Mouse (Mus musculus): Measurements from ENCODE around the gene 9530077C05Rik. TPM values are rescaled to one million over a fixed set of nuclear protein-coding genes. Genes with fewer than 3 reads are reported as not detected.

Gene 9530077C05Rik
- polyA plus RNA-seq, 1 experiment from 2014 or later: 2.0 TPM

DNA sequence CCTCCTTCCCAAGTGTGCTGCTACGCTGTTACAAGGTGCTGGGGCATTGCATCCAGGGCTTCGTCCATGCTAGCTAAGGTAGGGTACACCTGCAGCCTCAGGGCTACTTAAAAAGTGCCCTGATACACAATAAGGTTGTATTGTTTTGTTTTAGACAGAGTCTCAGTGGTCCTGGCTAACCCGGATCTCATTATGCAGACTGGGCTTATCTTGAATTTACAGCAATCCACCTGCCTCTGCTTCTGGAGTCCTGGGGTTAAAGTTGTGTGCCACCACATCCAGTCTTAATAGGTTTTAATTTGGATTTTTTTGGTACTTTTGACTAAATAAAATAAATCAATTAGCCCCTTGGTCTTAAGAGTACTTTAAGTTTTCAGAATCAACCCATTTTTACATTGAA is 8.6 kb downstream of the 9530077C05Rik start:
- ATAC-seq (replicated peaks; ENCODE audit: insufficient number of reproducible peaks, insufficient read depth, low FRiP score, low read depth): no peak
- no peaks in the 10 kb centered on the region for H3K9me3 ChIP-seq (replicated peaks)
- H3K4me2 ChIP-seq: no peak overlapping the region
- H3K27me3 ChIP-seq: no peaks in the 10 kb centered on the region
- no peak overlapping the region for H3K27ac ChIP-seq
- H3K4me1 ChIP-seq (replicated peaks): peaks cover 18% of the 10 kb centered on the region
- H3K36me3 ChIP-seq: no peaks in the 10 kb centered on the region
- 89% methylated on average over 3 of the region's 3 CpGs for WGBS
- no peak overlapping the region for H3K9ac ChIP-seq
- H3K4me3 ChIP-seq: no peak overlapping the region

DNA sequence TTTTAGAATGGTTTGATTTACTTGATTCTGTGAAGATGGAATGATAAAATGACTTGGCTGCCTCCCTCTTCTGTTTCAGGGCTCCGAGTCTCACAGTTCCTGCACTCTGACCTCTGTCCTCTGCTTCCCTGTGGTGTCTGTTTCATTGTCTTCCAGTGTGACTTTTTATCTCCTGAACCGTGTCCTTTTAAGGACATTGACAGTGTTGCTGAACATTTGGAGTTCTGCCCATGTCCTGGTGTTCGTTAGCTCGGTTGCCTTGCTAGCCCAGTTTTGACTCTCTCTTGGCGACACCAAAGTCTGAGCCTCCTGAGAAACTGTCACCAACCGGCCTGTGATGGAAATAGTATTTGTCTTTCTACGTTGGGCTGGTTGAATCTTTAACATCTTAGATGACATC is 9.2 kb downstream of the 9530077C05Rik start:
- no peak for ATAC-seq (replicated peaks; ENCODE audit: insufficient number of reproducible peaks, insufficient read depth, low FRiP score, low read depth)
- Histone ChIP-seq H3K27ac (no peak overlapping the region), H3K27me3 (no peaks in the 10 kb centered on the region), H3K9me3 (replicated peaks) (no peaks in the 10 kb centered on the region), H3K4me1 (replicated peaks) (peaks cover 18% of the 10 kb centered on the region), H3K4me3 (no peak overlapping the region), H3K36me3 (no peaks in the 10 kb centered on the region), H3K4me2 (no peak overlapping the region), H3K9ac (no peak overlapping the region)
- WGBS: 36% methylated on average over 7 of the region's 7 CpGs

DNA sequence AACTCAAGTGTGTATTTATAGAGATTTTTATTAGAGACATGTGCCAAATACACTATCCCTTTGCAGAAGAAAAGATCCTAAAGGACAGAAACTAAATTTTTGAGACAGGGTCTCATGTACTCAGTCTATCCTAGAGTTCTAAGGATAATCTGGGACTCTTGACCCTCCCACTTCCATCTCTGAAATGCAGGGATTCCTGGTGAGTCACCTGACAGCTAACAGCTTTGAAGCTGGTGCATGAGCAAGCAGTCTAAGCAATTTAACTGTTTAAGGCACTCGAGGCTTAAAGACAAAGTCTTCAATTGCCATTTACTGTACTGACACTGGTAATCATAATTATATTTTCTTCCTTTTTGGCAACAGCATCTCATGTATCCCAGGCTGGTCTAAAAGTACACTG is 11.2 kb downstream of the 9530077C05Rik start:
- WGBS: 47% methylated on average over 1 of the region's 1 CpGs
- no peak overlapping the region for H3K27ac ChIP-seq
- no peak for ATAC-seq (replicated peaks; ENCODE audit: insufficient number of reproducible peaks, insufficient read depth, low FRiP score, low read depth)

DNA sequence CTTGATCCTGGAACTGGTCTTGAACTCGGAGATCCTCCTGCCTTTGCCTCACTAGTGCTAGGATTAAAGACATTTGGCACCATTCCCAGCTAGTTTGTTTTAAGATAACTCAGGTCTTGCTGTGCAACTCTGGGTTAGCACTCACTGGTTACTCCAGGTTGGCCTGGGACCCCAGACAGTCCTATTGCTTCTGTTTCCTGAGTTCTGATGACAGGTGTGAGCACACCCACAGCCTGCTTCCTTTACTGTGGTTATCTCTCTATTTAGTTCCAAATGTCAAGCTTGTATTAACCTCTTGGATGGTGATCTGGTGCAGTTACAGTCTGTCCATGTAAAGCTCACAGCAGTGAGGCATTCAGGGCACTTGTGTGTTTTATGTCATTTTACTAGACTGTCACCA is 12.2 kb downstream of the 9530077C05Rik start:
- ATAC-seq (replicated peaks; ENCODE audit: insufficient number of reproducible peaks, insufficient read depth, low FRiP score, low read depth): no peak
- 29% methylated on average over 1 of the region's 1 CpGs for WGBS
- Histone ChIP-seq H3K27ac (peak overlapping the region; percentile 51; the same call in 1 of the 2 replicates), H3K9ac (no peak overlapping the region), H3K4me3 (no peak overlapping the region), H3K4me1 (replicated peaks) (peaks cover 18% of the 10 kb centered on the region), H3K9me3 (replicated peaks) (no peaks in the 10 kb centered on the region), H3K27me3 (no peaks in the 10 kb centered on the region), H3K36me3 (no peaks in the 10 kb centered on the region), H3K4me2 (no peak overlapping the region)

More for the DNA sequence above, 11.2 kb downstream of the 9530077C05Rik start:
- H3K36me3 ChIP-seq: no peaks in the 10 kb centered on the region
- no peak overlapping the region for H3K4me3 ChIP-seq
- H3K9ac ChIP-seq: no peak overlapping the region
- H3K4me2 ChIP-seq: no peak overlapping the region
- peaks cover 18% of the 10 kb centered on the region for H3K4me1 ChIP-seq (replicated peaks)
- H3K9me3 ChIP-seq (replicated peaks): no peaks in the 10 kb centered on the region
- no peaks in the 10 kb centered on the region for H3K27me3 ChIP-seq

DNA sequence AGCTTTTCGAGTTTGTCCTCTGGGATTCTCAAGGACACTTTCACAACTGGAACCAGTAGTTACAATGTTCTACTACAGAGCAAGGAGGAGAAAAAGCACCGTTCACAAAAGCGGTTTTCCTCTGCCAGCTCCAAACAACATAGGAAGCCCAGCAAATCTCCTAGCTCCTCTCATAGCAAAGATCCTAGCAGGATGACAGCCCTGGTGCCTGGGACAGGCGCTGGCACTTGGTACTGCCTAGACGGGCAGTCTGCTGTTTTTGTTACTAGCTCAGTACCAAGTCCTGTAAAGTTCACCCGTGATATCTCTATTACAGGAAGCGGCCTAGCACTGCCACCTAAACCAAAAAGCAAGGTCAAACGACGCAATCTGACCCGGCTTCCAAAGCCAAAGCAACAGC is 12.9 kb downstream of the 9530077C05Rik start:
- 50% methylated on average over 10 of the region's 10 CpGs for WGBS
- no peaks in the 10 kb centered on the region for H3K9me3 ChIP-seq (replicated peaks)
- H3K27me3 ChIP-seq: no peaks in the 10 kb centered on the region
- no peak overlapping the region for H3K4me2 ChIP-seq
- peak overlapping the region; percentile 51; the same call in 1 of the 2 replicates for H3K27ac ChIP-seq
- H3K9ac ChIP-seq: no peak overlapping the region
- H3K36me3 ChIP-seq: no peaks in the 10 kb centered on the region
- no peak overlapping the region for H3K4me3 ChIP-seq
- no peak for ATAC-seq (replicated peaks; ENCODE audit: insufficient number of reproducible peaks, insufficient read depth, low FRiP score, low read depth)
- H3K4me1 ChIP-seq (replicated peaks): peaks cover 18% of the 10 kb centered on the region

DNA sequence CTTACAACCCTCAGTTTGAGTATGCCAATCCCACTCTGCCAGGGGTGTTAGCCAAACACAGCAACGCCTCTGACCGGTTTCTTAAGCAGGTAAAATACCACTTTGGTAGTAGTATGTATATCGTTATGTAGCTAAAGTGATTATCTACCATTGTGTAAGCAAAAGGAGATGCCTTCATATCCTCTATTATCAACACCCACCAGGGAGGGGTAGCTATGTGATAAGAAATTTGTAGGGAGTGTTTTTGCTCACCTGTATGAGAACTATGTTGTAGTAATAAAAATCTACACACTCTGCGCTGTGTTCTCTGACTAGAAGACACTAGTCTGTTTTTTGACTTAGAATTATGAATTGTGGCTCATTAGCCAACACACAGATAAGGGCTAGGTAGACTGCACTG is 13.4 kb downstream of the 9530077C05Rik start:
- no peak for ATAC-seq (replicated peaks; ENCODE audit: insufficient number of reproducible peaks, insufficient read depth, low FRiP score, low read depth)
- Histone ChIP-seq H3K9me3 (replicated peaks) (no peaks in the 10 kb centered on the region), H3K4me2 (no peak overlapping the region), H3K4me1 (replicated peaks) (peaks cover 23% of the 10 kb centered on the region), H3K27ac (no peak overlapping the region), H3K4me3 (no peak overlapping the region), H3K27me3 (no peaks in the 10 kb centered on the region), H3K36me3 (no peaks in the 10 kb centered on the region), H3K9ac (no peak overlapping the region)
- 88% methylated on average over 4 of the region's 4 CpGs for WGBS

DNA sequence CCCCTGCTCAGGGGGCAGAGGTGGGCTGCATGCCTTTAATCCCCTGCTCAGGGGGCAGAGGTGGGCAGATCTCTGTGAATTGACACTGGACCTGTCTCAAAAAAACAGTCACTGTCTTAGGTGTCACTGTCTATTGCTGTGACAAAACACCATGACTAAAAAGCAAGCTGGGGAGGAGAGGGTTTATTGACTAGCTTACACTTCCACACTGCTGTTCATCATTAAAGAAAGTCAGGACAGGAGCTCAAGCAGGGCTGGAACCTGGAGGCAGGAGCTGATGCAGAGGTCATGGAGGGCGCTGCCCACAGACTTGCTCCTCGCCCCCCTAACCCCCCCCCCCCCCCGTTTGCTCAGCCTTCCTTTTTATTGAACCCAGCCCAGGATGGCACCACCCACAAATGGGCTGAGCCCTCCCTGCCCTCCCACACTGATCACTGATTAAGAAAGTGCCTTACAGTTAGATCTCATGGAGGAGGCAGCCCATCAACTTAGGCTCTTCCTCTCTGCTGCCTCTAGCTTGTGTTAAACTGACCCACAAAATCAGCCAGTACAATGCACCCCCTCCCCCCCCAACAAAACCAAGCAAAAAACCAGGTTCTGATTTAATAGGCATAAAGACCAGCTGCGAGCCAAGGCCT is 16.8 kb downstream of the 9530077C05Rik start:
- Histone ChIP-seq H3K4me3 (no peak overlapping the region), H3K9me3 (replicated peaks) (no peaks in the 10 kb centered on the region), H3K36me3 (no peaks in the 10 kb centered on the region), H3K9ac (no peak overlapping the region), H3K27me3 (no peaks in the 10 kb centered on the region), H3K4me2 (no peak overlapping the region), H3K27ac (no peak overlapping the region), H3K4me1 (replicated peaks) (peaks cover 23% of the 10 kb centered on the region)
- 60% methylated on average over 3 of the region's 4 CpGs for whole genome bisulfite sequencing
- no peak for ATAC-seq (replicated peaks; ENCODE audit: insufficient number of reproducible peaks, insufficient read depth, low FRiP score, low read depth)

DNA sequence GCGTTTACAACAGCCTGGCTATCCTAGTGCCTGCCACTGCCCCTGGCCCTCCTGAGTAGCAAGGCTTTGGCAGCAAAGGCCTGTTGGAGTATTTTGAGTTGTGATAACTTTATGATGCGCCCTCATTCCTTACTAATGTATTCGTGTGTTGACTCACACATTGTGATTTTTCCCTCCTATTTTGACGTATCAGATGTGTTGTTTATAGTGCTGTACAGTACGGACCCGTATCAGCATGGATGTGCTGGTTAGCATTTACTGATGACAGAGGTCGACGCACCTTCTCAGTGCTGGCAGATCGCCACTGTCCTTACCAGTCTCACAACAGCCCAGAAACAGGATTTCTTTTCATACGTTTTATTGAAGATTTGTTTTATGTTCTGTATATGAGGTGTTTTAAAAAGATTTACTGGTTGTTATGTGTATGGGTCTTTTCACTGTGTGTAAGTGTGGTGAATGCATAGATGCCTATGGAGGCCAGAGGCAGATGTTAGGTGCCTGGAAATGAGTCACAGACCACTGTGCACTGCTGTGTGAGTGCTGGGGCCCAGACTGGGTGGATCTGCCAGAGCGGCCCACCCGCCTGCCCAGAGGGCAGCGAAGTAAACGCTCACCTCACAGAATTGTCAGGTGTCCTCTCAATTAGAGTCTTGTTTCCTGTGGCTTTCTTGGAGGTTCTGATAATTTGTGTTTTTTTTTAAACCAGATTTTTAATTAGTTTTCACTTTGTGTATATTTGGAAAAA is 17.5 kb downstream of the 9530077C05Rik start:
- no peak overlapping the region for H3K27ac ChIP-seq
- no peak overlapping the region for H3K9ac ChIP-seq
- peaks cover 18% of the 10 kb centered on the region for H3K4me1 ChIP-seq (replicated peaks)
- H3K9me3 ChIP-seq (replicated peaks): no peaks in the 10 kb centered on the region
- H3K27me3 ChIP-seq: no peaks in the 10 kb centered on the region
- H3K36me3 ChIP-seq: no peaks in the 10 kb centered on the region
- no peak for ATAC-seq (replicated peaks; ENCODE audit: insufficient number of reproducible peaks, insufficient read depth, low FRiP score, low read depth)
- WGBS: 73% methylated on average over 14 of the region's 14 CpGs
- H3K4me3 ChIP-seq: no peak overlapping the region
- H3K4me2 ChIP-seq: no peak overlapping the region

DNA sequence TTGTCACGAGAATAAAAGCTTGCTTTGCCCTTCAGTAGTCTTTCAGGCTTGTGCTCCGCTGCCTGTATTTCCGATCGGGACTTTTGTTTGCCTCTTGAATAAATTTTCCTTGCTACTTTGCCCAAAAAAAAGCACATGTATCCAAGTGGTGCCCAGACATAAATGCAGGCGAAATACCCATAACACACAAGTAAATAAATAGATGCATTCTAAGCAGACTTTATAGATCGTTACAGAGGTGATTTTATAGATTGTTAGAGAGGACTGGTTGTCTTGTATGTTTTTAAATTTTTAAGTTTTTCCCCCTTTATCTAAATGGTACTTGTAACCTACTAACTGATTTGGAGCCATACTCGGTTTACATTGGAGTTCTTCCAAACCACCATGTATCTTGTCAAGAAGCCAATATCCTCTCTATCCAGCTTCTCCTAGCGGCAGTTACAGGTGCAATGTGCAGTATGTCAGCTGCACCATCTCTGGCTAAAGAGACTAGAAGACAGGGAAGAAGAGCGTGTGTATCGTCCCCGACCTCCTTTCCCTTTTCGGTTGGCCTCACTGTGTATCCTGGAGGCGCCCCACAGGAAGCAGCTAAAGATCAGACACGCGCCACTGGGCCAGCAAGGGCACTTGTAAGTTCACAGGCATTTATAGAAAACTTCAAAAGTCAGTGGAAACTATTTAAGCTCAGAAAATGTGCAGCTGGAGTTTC is 18.4 kb downstream of the 9530077C05Rik start:
- H3K9me3 ChIP-seq (replicated peaks): no peaks in the 10 kb centered on the region
- no peak for ATAC-seq (replicated peaks; ENCODE audit: insufficient number of reproducible peaks, insufficient read depth, low FRiP score, low read depth)
- peaks cover 12% of the 10 kb centered on the region for H3K4me1 ChIP-seq (replicated peaks)
- H3K27ac ChIP-seq: no peak overlapping the region
- H3K9ac ChIP-seq: no peak overlapping the region
- H3K36me3 ChIP-seq: no peaks in the 10 kb centered on the region
- H3K4me2 ChIP-seq: peak overlapping the region; percentile 33
- H3K27me3 ChIP-seq: no peaks in the 10 kb centered on the region
- 48% methylated on average over 15 of the region's 15 CpGs for WGBS
- H3K4me3 ChIP-seq: no peak overlapping the region

DNA sequence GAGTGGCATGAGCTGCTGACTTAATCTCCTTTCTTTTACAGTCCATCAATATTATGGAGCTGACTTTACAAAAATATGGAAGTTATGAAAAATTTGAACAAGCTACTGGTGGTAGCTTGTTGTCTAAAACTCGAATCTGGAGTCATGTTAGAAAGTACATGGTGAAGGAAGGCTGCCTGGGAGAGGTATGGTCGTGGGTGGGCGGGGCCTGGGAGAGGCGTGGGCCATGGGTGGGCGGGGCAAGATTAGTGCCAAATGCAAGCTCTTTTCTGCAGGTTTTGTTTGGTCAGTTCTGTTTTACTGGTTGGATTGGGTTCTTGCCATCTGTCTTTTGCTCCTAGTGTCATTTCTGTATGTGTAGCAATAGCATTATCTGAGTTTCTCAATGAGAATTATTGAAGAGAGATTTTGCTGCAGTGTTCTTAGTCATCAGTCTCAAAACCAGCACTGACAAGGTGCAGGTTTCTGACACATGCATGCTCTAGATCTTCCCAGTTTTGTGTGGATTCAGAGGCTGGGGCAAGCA is 19.1 kb downstream of the 9530077C05Rik start:
- Histone ChIP-seq H3K27ac (no peak overlapping the region), H3K36me3 (no peaks in the 10 kb centered on the region)
- 34% methylated on average over 5 of the region's 5 CpGs for WGBS

DNA sequence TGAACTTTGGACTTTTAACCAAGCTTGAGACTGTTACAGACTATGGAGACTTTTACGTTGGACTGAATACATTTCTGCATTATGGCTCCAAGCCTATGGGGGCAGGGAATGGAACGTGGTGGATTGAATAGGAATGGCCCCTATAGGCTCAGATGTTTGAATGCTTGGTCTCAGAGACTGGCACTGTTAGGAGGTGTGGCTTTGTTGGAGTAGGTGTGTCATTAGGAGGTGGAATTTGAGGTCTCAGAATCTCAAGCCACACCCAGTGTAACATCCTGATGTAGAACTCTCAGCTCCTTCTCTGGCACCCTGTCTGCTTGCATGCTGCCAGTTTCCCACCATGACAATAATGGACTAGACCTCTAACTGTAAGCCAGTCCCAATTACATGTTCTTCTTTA is 21.9 kb downstream of the 9530077C05Rik start:
- no peak for ATAC-seq (replicated peaks; ENCODE audit: insufficient number of reproducible peaks, insufficient read depth, low FRiP score, low read depth)
- no peaks in the 10 kb centered on the region for H3K36me3 ChIP-seq
- H3K27ac ChIP-seq: no peak overlapping the region
- H3K9me3 ChIP-seq (replicated peaks): no peaks in the 10 kb centered on the region
- no peak overlapping the region for H3K4me3 ChIP-seq
- H3K4me2 ChIP-seq: no peak overlapping the region
- H3K27me3 ChIP-seq: no peaks in the 10 kb centered on the region
- no peak overlapping the region for H3K9ac ChIP-seq
- WGBS: 77% methylated on average over 2 of the region's 2 CpGs
- peaks cover 12% of the 10 kb centered on the region for H3K4me1 ChIP-seq (replicated peaks)

More for the DNA sequence above, 19.1 kb downstream of the 9530077C05Rik start:
- no peak overlapping the region for H3K4me3 ChIP-seq
- H3K9ac ChIP-seq: no peak overlapping the region
- H3K4me1 ChIP-seq (replicated peaks): peaks cover 12% of the 10 kb centered on the region
- H3K4me2 ChIP-seq: peak overlapping the region; percentile 33
- no peaks in the 10 kb centered on the region for H3K27me3 ChIP-seq
- no peaks in the 10 kb centered on the region for H3K9me3 ChIP-seq (replicated peaks)
- no peak for ATAC-seq (replicated peaks; ENCODE audit: insufficient number of reproducible peaks, insufficient read depth, low FRiP score, low read depth)

All from heart, embryonic 15.5 days (tissue).